Comparison of ENCODE assay signal across 14 mouse cellular contexts in genomic region chr2:163911826-163912444, GRCm38 (mm10). TPM values are rescaled to one million over a fixed set of nuclear protein-coding genes. Genes with fewer than 3 reads are reported as not detected.
A peak's percentile ranks its signal among the peaks of the same experiment; 100 is the strongest.
DNase-seq lines count a peak whose midpoint lies in the region; ATAC-seq and TF ChIP-seq lines count a peak whose summit lies in the region.
"Had no signal": no experiment of that assay in that cellular context is flagged by ENCODE, and none has a peak within 500 bp of the region (broad histone marks: within the 10 kb centered on the region; RNA-seq: fewer than 3 reads in every experiment).

No protein-coding gene starts in this region.

- peak overlapping the region; percentile 82 for H3K27ac ChIP-seq in left cerebral cortex, adult 2 months
- H3K27ac ChIP-seq in heart, embryonic 13.5 days (replicated peaks) = no peak overlapping the region; the same call in 1 of the 2 replicates
- no peak overlapping the region for H3K27ac ChIP-seq in stomach, embryonic 14.5 days (ENCODE audit: low read length)
- no peak overlapping the region for H3K27ac ChIP-seq in limb, embryonic 10.5 days
- H3K27ac ChIP-seq: embryonic facial prominence, embryonic 12.5 days; limb, embryonic 12.5 days had no signal

- H3K9me3 ChIP-seq in heart, embryonic 13.5 days = no peaks in the 10 kb centered on the region
- H3K9me3 ChIP-seq in stomach, embryonic 14.5 days (ENCODE audit: control insufficient read depth, low read depth, low read length) = no peaks in the 10 kb centered on the region
- no peaks in the 10 kb centered on the region for H3K9me3 ChIP-seq in limb, embryonic 10.5 days (replicated peaks)
- H3K9me3 ChIP-seq: embryonic facial prominence, embryonic 12.5 days; limb, embryonic 12.5 days had no signal

- H3K4me2 ChIP-seq in heart, embryonic 13.5 days = peak overlapping the region; percentile 43
- H3K4me2 ChIP-seq in stomach, embryonic 14.5 days (replicated peaks; ENCODE audit: low read depth, low read length) = no peak overlapping the region
- H3K4me2 ChIP-seq: embryonic facial prominence, embryonic 12.5 days; limb, embryonic 12.5 days had no signal

- WGBS in heart, embryonic 13.5 days = 35% methylated on average over 14 of the region's 14 CpGs
- WGBS in stomach, embryonic 14.5 days = 54% methylated on average over 14 of the region's 14 CpGs
- WGBS in limb, embryonic 10.5 days = 72% methylated on average over 14 of the region's 14 CpGs

- H3K27me3 ChIP-seq in heart, embryonic 13.5 days (replicated peaks) = peaks cover 89% of the 10 kb centered on the region
- peaks cover 18% of the 10 kb centered on the region; the same call in 1 of the 2 replicates for H3K27me3 ChIP-seq in stomach, embryonic 14.5 days (ENCODE audit: control insufficient read depth, insufficient read depth, low read length)
- H3K27me3 ChIP-seq in limb, embryonic 10.5 days (ENCODE audit: low read depth, poor library complexity, severe bottlenecking) = peaks cover 76% of the 10 kb centered on the region

- peaks cover 26% of the 10 kb centered on the region for H3K4me1 ChIP-seq in heart, embryonic 13.5 days
- H3K4me1 ChIP-seq in stomach, embryonic 14.5 days (ENCODE audit: control insufficient read depth, insufficient read depth, low read length) = 0 out of 2 replicates have a peak, but pooled peaks cover 3% of the 10 kb centered on the region
- H3K4me1 ChIP-seq in limb, embryonic 10.5 days = peaks cover 21% of the 10 kb centered on the region

- no peak overlapping the region for H3K9ac ChIP-seq in heart, embryonic 13.5 days
- no peak overlapping the region for H3K9ac ChIP-seq in stomach, embryonic 14.5 days (replicated peaks; ENCODE audit: low read depth, low read length)
- H3K9ac ChIP-seq: embryonic facial prominence, embryonic 12.5 days; limb, embryonic 12.5 days had no signal

- DNase-seq in cerebellum, adult 9-11 months = peak; percentile 50
- DNase-seq in cerebellum, adult 8-10 months = no peak
- DNase-seq in left cerebral cortex, adult 2 months (ENCODE audit: extremely low spot score in 1 of 2, low spot score in 2 of 2) = peak; percentile 47 to 61
- DNase-seq in left cerebral cortex, postnatal 36 days (ENCODE audit: low spot score in 2 of 2) = no peak
- no peak for DNase-seq in limb, embryonic 10.5 days (ENCODE audit: low spot score)
- no peak for DNase-seq in urinary bladder, postnatal 36 days (ENCODE audit: low spot score in 2 of 2)
- DNase-seq: adrenal gland, postnatal 14 days; kidney, adult 9 months; lung, postnatal 14 days had no signal

- ATAC-seq in heart, embryonic 13.5 days (ENCODE audit: extremely low read depth, insufficient number of reproducible peaks, low FRiP score, low TSS enrichment) = 0 out of 2 replicates have a peak, but pooled peaks have one; percentile 62
- ATAC-seq in stomach, embryonic 14.5 days (ENCODE audit: insufficient number of reproducible peaks, insufficient read depth, low FRiP score, low read depth) = peak; percentile 51; the same call in 1 of the 2 replicates

- intact Hi-C loops in left cerebral cortex, adult 2 months (cut with DNase I) = no loop called here
- intact Hi-C loops in left cerebral cortex, postnatal 36 days (cut with DNase I) = no loop called here

- TF ChIP-seq CTCF in left cerebral cortex, adult 2 months (IDR thresholded peaks at IDR 0.05) = no peak

- H3K4me3 ChIP-seq in left cerebral cortex, adult 2 months = peak overlapping the region; percentile 13; the same call in 1 of the 2 replicates
- no peak overlapping the region for H3K4me3 ChIP-seq in heart, embryonic 13.5 days
- H3K4me3 ChIP-seq in stomach, embryonic 14.5 days (ENCODE audit: low read depth, low read length) = no peak overlapping the region
- no peak overlapping the region for H3K4me3 ChIP-seq in limb, embryonic 10.5 days
- H3K4me3 ChIP-seq: embryonic facial prominence, embryonic 12.5 days; limb, embryonic 12.5 days had no signal

- no peaks in the 10 kb centered on the region for H3K36me3 ChIP-seq in heart, embryonic 13.5 days
- H3K36me3 ChIP-seq in stomach, embryonic 14.5 days (ENCODE audit: control insufficient read depth, insufficient read depth, low read length) = no peaks in the 10 kb centered on the region
- H3K36me3 ChIP-seq in limb, embryonic 10.5 days = no peaks in the 10 kb centered on the region
- H3K36me3 ChIP-seq: embryonic facial prominence, embryonic 12.5 days; limb, embryonic 12.5 days had no signal

RNA-seq across cellular contexts. Expression of gene Rims4, which starts 6.5 kb away (rescaled TPM):
- total RNA-seq in left cerebral cortex, adult 2 months (2021) = 10 to 100 TPM; 85.4 to 89.5 TPM
- 10 to 100 TPM; 86.6 to 94.5 TPM for total RNA-seq in left cerebral cortex, postnatal 36 days (2021)
- polyA plus RNA-seq in heart, embryonic 13.5 days (2015; fragmentation: Nextera tagmentation; extraction: Ambion mirVana) = 0.21 and 0.46 TPM in 2 replicates
- polyA plus RNA-seq in stomach, embryonic 14.5 days (2014; fragmentation: Nextera tagmentation; extraction: Ambion mirVana) = 0.06 and 0.29 TPM in 2 replicates
- 0.06 and 0.24 TPM in 2 replicates for polyA plus RNA-seq in limb, embryonic 10.5 days (2016; fragmentation: Nextera tagmentation; extraction: Ambion mirVana)
- total RNA-seq: granulocyte monocyte progenitor cell, adult 5-6 weeks had no signal

RNA-seq across cellular contexts. Expression of gene Kcnk15, which starts 58.5 kb away (rescaled TPM):
- total RNA-seq in left cerebral cortex, adult 2 months (2021) = under 1 TPM in 1 of 2 experiments, not detected in 1; 0.28 TPM
- total RNA-seq in left cerebral cortex, postnatal 36 days (2021) = under 1 TPM in 1 of 2 experiments, not detected in 1; 0.54 TPM
- not detected in 2 replicates for polyA plus RNA-seq in heart, embryonic 13.5 days (2015; fragmentation: Nextera tagmentation; extraction: Ambion mirVana)
- polyA plus RNA-seq in stomach, embryonic 14.5 days (2014; fragmentation: Nextera tagmentation; extraction: Ambion mirVana) = not detected in 2 replicates
- not detected in 2 replicates for polyA plus RNA-seq in limb, embryonic 10.5 days (2016; fragmentation: Nextera tagmentation; extraction: Ambion mirVana)
- total RNA-seq: adrenal gland, postnatal 14 days; granulocyte monocyte progenitor cell, adult 5-6 weeks had no signal
- polyA plus RNA-seq: embryonic facial prominence, embryonic 12.5 days; limb, embryonic 12.5 days had no signal

Comparison
In these comparisons a context has a peak if more than half of its experiments do, and no peak if none do; other contexts are left out.
1. DNase-seq: peak in cerebellum, adult 9-11 months (single experiment) and left cerebral cortex, adult 2 months (2 of 2); none in cerebellum, adult 8-10 months (single experiment), left cerebral cortex, postnatal 36 days (0 of 2), limb, embryonic 10.5 days (single experiment) and urinary bladder, postnatal 36 days (0 of 2).